Mouse (Mus musculus) 3134 (cell line): ENCODE results near the gene Exoc3l2.
"Not testable (repeated sequence)": the region's sequence is repeated elsewhere in the genome, so short reads cannot be mapped to it uniquely, and the experiment has no call there.

ENCODE experiments used
- DNase-seq: peaks from one replicate; pipeline ENCODE4 v3.0.0-alpha.2; 2011; ENCODE audit warnings: low spot score; ENCODE audit not compliant: insufficient read length; ENCODE audit errors: extremely low read depth

The Exoc3l2 gene

DNA sequence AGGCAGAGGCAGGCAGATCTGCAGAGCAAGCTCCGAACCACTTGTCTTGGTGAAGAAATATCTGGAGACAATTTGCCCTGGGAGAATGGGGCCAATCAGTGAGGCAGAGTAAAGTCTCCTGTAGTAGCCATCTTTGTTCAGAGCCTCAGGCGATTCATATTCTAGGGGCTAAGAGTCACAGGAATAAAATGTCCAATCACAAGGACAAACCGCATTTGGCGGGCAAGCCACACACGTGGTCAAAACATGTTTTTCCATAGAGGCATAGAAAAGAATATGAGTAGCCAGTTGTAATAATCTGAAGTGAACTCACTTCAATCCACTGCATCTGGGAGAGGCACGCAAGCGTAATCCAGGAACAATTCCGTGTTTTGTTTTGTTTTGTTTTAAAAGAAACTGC, 20.1 kb downstream of the Exoc3l2 start:
- no peak for DNase-seq

DNA sequence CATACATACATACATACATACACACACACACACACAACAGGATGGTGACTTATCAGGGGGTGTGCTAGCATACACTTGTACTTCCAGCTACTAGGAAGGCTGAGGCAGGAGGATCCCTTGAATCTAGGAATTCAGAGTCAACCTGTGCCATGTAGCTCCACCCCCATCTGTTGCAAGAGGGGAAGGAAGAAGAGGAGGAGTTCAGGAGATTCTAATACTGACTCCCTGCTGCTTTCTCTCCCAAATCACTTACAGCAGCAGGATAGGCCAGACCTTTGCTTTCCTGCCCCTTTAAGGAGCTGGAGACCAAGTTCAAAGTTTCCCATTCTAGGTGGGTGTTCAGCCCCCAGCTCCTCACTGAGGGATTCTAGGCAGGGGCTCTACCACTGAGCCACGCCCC, 22.4 kb downstream of the Exoc3l2 start:
- DNase-seq = no peak

DNA sequence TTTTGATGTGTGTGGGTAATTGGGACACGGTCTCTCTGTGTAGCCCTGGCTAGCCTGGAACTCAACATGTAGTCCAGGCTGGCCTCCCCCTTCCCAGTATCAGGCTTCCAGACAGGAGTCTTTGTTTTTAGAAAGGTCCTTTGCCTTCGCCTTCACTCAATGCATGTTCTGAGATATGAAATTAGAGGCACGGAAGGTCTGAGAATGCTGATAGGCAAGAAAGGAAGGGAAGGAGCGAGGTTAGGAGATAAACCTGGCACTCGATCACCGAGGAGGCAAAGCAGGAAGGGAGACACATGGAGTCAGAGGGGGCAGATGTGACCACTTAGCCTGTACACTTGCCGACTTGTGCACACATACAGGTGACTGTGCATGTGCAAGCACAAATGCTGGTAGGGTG, 23.4 kb downstream of the Exoc3l2 start:
- DNase-seq = no peak

DNA sequence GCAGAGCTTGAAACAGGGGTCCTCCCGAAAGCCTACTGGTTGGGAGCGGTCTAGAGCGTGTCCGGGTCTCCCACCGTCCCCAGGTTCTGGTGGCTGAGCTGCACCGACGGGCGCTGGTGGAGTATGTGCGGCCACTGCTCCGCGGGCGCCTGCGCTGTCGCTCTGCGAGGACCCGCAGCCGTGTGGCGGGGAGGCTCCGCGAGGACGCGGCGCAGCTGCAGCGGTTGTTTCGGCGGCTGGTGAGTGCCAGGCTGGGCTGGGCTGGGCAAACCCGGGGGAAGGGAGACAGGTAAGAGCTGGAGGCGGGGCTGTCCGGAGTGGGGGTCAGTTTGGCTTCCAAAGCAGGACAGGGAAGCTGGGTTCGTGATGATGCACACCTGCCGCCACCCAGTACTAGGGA, 26.4 kb downstream of the Exoc3l2 start:
- DNase-seq = no peak

DNA sequence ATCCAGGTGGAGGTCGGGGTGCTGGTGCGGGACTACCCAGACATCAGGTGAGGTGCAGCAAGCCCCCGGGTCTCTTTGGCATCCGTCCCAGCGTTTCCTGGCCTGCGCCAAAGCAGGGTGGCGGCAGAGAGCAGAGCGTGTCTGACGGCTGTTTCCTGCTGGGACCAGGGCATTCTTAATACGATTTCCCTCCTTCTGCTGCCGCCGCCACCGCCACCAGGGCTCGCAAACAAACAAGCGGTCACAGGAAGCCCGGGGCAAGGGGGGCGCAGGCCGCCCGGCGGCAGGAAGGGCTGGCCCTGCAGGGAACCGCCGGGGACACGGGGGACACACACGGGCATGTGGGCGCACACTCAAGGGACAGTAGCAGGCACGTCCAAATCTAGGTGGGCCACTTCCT, 28.6 kb downstream of the Exoc3l2 start:
- no peak for DNase-seq

DNA sequence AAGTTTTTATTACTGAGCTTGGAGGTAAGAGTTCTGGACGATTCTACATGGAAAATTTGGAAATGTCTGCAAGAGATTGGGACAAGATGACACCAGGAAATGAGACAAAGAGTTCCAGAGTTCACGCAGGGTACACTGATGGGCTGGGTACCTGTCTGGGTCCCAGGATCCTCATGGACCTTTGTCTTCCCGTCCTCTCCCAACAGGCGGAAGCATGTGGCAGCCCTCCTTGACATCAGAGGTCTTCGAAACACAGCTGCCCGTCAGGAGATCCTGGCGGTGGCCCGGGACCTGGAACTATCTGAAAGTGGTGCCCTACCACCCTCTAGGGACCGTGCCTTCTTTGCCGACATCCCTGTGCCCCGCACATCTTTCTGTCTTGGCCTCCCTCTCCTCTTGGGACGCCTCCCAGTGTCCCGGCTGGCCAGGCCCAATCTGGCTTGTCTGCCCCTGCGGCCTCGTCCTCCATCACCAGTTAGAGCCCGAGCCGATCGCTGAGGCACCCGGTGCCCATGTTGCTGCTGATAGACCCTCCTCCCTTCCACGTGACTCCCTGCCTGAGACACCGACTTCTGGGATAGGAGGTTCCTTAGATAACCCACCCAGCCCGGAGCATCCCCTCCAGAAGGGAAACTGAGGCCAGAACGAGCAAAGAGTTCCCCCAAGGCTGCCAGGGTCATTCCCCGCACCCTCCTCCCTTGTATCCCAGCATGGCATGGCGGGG, 31.8 kb downstream of the Exoc3l2 start:
- DNase-seq = no peak

DNA sequence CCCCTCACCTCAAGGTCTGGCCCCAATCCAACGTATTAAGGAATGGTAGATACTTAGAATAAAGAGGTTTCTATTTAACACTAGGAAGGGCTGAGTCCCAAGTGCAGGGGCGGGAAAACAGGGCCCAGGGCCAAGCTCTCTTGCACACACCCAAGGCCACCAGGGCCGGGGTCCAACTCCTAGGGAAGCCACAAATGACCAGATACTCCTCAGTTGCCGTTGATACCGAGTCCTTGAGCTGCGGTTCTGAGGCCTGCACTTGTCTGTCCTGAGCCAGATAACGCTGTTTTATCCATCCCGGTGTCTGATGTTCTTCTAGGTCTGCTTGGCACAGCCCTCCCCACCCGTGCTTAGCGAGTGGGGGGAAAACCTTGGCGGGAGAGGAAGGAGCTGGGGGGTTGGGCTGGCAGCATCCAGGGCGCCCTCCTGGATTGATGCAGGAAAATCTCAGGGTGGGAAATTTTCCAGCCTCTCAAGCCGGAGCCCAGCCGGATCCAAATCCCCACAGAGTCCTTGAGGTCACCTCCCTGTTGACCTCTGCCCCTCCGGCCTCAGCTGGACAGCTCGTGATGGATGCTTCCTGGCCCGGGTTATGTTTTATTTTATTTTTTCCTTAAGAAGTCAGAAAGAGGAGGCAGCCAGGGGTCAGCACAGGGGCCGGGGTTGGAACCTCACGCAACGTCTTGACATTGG, 32.5 kb downstream of the Exoc3l2 start:
- DNase-seq = no peak

DNA sequence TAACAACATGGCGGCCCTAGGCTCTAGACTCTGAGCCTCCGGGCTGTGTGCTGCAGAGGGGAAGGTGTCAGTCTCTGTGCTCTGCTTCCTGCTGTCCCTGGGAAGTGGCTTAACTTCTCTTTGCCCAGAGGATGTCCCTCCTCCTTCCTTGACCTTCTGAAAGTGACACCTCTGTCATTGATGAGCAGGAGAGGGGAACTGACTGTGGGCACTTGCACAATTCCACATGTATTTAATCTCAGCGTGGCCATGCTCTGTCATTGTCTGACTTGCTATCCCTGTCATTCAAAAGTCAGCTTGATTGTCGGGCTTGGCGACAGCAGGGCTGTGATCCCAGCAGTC, 33.1 kb downstream of the Exoc3l2 start:
- no peak for DNase-seq

DNA sequence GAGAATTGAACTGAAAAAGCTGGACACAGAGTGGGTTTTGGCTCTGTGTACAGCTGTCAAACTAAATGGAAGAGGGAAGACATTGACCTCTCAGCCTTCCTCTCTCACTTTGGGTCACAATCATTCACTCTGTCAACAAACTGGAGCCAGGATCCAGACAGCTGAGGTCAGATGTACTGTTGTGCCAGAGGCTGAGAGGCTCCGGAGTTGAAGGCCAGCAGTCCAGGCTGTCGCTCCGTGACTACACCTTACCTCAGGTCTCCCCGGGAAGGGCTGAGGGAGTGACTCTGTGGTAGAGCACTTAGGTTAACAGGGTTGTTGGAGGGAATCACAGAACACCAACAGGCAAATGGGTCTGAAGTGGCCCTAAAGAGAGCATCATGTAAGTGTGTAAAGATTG, 35.2 kb downstream of the Exoc3l2 start:
- DNase-seq = no peak

DNA sequence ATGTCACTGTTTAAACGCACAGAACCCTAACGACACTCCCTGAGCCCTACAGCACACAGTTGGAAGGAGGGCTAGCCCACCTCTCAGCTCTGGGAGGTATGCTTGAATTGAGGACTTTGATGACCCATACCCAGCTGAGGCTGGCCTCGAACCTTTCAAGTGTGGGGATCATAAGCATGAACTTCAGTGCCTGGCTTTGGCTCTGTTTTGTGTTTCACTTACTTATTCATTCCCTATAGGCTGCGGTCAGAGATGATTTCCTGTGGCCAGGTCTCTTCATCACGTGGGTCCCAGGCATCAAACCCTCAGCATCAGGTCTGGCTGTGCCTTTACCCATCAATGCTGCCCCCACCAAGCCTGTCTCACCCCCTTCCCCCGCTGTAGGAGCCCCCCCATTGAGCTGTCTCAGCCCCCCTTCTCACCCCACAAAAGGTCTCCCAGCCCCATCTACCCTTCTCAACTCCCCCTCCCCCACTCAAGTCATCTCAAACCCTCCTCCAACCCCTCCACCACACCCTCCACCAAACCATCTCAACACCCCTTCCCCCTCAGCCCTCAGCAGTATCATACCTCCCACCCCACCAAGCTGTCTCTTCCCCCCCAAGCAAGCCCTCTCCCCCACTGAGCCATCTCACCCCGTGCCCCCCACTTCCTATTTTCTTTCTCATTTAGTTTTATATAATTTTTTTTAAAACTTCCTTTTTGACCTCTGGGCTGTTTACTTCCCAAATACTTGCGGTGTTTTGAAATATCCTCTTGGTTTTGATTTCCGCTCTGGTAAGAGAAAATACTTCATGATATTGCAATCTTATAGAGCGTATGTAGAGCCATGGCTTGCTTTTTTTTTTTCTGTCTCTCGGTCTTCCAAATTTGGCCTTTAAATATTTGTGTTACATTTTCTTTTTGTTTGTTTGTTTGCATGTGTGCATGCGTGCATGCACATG, 37.6 kb downstream of the Exoc3l2 start:
- DNase-seq = no peak

DNA sequence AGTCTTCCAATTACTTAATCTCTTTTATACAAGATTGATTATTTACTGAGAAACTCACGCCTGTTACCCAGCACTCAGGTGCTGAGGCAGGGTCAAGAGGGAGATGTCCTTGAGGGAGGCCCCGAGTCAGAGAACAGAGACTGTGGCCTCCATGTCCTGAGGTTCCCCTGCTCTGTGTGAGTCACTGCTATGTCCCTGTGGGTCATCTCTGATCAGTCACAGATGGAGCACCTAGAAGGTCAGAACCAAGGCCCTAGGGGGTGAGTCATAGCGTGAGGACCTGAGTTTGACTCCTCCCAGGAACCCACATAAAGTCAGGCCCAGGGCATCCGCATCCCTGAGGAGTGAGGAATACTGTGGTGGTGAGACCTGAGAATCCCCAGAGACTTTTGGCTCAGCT, 38.5 kb downstream of the Exoc3l2 start:
- no peak for DNase-seq

DNA sequence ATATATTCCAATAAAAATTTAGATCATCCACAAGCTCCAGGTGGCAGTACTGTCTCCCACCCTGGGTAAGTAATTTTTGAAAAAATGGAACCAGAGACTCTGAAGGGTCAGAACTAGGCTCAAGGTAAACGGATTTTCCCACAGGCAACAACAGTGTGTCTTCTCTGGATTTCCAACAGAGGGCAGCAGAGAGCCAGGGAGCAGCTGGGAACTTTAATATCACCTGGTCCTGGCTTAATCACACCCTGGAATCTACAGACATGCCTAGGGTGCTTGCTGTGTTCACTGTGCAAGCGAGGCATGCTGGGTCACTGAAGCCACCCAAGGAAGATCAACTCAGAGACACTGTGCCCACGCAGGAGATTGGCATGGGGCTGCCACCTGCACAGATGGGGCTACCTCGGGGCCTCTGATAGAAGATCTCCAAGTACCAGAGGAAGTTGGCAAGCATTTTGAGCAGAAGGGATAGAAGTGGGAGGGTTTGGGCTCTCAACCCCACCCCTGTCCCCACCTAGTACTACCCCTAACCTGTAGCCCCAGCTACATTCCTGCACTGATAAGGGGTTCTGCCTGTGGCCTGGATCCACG, 40.4 kb downstream of the Exoc3l2 start:
- no peak for DNase-seq

DNA sequence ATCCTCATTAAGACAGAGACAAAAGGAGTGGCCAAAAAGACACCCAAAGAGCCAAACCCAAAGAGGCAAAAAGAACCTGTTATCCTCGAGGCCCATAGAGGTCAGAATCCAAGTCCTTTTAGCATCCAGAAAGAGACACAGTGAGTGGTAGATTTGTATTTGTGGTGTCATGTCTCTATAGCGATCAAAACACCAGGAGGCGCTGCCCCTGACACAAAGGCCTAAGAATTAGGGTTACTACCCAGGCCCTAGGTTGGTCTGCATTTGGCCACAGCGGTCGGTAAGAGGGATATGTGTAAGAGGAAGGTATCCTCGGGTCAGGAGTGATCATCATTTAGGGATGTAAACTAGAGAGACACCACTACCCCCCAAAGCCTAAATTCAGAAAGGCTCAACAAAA, 43.2 kb downstream of the Exoc3l2 start:
- DNase-seq = no peak

DNA sequence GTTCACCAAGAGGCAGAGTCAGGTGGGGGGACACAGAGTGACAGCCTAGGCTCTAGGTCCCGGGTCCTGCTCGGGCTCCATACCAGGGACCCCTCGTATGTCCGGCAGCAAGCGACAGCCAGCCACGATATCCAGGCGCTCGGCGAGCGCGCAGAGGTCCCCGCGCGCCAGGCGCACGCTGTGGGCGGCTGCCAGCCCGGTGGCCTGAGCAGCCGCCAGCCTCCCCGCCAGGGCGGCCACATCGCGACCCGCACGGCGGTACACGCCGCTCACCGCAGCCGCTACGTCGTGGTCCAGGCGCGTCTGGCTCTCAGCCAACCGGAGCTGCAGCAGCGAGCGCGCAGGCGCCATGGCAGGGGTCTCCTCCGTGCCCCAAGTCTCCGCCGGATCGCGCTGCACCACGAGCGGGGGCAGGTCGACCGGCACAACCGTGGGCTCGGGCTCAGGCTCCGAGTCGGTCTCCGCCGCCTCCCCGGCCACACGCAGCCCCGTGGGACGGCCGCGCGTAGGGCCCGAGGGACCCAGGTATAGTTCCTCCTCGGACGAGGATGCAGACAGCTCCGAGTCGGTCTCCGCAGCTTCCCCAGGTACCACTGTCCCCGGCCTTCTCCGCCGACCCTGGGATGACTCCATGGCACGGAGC, 44.0 kb downstream of the Exoc3l2 start:
- DNase-seq = no peak

DNA sequence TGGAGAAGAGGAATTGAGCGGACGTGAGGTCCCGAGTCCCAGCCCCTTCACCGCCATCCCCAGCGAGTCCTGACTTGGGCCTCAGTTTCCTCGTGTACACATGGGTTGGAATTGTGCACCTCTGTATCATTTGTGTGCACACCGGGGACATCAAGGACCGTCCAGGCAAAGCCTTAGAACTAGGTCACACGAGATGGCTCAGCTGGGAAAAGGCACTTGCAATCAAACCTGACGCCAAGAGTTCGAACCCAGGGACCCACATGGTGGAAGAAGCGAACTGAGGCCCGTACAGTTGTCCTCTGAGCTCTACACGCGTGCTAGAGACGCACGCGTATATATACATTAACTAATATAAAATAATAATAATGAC, 44.5 kb downstream of the Exoc3l2 start:
- DNase-seq = no peak

DNA sequence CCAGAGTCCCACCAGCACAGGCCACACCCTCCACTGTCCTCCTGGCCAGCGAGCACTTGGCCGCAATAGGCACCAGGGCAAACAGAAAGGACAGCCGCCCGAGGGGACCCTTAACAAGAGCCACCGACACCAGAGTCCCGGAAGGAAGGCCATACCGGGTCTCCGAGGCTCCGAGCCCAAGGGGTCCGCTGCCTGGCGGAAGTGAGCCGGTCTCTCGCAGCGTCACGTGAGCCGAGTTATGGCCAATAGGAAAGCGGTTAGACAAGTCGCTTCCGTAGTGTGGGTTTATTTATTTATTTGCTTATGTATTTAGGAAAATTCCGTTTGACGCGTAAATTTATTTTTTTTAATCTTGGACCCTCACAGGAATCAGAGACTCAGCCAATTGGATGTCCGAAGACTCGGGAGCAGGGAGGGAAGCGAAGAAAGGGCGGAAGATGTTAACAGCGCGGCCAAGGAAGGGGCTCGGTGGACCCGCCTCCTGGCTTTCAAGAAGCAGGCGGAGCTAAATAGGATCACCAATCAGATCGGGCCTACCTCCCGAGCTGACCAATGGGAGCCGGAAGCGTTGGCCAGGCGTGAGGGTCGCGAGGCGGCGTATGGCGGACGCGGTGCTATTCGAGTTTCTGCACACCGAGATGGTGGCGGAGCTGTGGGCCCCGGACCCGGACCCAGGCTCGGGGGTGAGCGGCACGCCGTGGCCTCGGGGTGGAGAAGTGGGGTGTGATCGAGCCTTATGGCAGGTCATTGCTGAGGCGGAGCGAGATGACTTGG, 45.2 kb downstream of the Exoc3l2 start, which contains the start of the genes Bloc1s3 and Trappc6a:
TSS of gene Bloc1s3 (minus strand) at position 218 of the 774 bp plus-strand sequence.
TSS of gene Trappc6a (plus strand) at position 246 of the 774 bp plus-strand sequence.
- peak; percentile 90 for DNase-seq

DNA sequence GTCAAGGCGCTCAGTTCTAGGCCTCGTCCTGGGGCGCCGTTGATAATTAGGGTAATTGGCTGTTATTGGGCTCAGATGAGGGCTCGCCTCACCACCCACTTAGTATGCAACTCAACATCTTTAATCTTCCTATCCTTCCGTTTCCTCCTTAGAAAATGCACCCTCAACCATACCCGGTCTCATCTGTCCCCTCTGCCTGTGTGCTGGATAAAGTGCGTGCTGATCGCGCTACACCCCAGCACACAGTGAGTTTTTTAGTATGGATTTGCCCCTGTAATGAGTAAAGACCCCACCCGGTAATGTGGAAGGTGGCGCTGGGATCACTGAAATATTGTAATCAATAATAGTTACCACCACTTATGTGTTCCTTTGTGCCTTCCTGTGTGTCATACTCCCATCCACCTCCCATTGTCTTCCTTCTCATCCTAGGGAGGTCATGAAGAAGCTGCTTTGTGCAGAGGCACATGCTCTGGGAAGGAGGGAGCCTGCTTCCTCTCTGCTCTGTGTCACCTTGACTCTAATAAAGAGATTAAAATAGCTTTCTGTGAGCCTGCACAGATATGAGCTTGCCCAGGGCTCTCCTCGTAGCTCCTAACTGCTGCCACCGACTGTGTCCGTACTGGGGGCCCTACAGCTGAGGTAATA, 45.9 kb downstream of the Exoc3l2 start:
- DNase-seq = no peak

DNA sequence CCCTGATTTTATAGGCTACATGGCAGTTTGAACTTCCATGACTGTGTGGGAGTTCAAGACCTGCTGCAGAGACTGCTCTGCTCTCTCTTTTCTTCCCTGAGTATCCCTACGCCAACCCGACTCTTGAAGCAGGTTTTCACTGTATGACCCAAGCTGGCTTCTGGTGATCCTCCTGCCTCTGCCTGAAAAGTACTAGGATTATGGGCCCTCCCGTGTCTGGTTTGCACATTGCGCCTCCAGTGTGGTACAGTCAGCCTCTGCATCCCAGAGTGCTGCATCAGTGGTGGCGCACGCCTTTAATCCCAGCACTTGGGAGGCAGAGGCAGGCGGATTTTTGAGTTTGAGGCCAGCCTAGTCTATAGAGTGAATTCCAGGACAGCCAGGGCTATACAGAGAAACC, 46.7 kb downstream of the Exoc3l2 start:
- no peak for DNase-seq

DNA sequence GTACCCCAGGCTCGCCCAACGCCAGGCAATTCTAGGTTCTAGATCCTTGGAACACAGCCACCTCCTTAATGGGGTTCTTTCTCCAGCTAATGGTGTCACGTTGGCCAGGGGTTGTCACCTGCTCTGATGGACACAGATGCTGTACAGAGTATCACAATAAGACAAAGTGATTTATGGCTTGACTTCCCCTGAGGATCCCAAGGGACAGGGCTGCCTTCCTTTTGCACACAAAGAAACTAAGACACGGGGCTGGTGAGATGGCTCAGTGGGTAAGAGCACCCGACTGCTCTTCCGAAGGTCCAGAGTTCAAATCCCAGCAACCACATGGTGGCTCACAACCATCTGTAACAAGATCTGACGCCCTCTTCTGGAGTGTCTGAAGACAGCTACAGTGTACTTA, 48.8 kb downstream of the Exoc3l2 start:
- DNase-seq = not testable (repeated sequence)
